Mouse (Mus musculus) embryonic facial prominence, embryonic 13.5 days (tissue): ENCODE measurements at regions not wholly inside any gene's neighbourhood (a gene's known extent, or its start where the extent isn't known, plus 50 kb on each side); places are given as distances from the start of the nearest gene placed in this dataset.
A peak's percentile ranks its signal among the peaks of the same experiment; 100 is the strongest.

Source experiments
- ATAC-seq: fragments of 200-750 bp; cut with Nextera tagmentation; 2 replicates; pipeline ENCODE4 v1.8.0; 2017; ENCODE audit warnings: low read depth; ENCODE audit not compliant: insufficient number of reproducible peaks, insufficient read depth, low FRiP score, low TSS enrichment
- H3K27ac ChIP-seq: fragments of 300-500 bp; sonication (generic); 2 replicates; pipeline ENCODE4 v1.5.1; 2015; ENCODE audit warnings: moderate library complexity, mild to moderate bottlenecking, inconsistent platforms
- H3K27me3 ChIP-seq: fragments of 300-500 bp; sonication (generic); 2 replicates; pipeline ENCODE4 v1.6.1; 2015; ENCODE audit warnings: mild to moderate bottlenecking, inconsistent platforms
- H3K36me3 ChIP-seq: fragments of 300-500 bp; sonication (generic); 2 replicates; pipeline ENCODE4 v1.6.1; 2015; ENCODE audit warnings: mild to moderate bottlenecking, inconsistent platforms
- H3K4me1 ChIP-seq: fragments of 300-500 bp; sonication (generic); 2 replicates; pipeline ENCODE4 v1.6.1; 2015; ENCODE audit warnings: inconsistent platforms
- H3K4me2 ChIP-seq: fragments of 300-500 bp; sonication (generic); 2 replicates; pipeline ENCODE4 v1.6.1; 2015; ENCODE audit warnings: moderate library complexity, mild to moderate bottlenecking, inconsistent platforms
- H3K4me3 ChIP-seq: fragments of 300-500 bp; sonication (generic); 2 replicates; pipeline ENCODE4 v1.5.1; 2015; ENCODE audit warnings: mild to moderate bottlenecking, inconsistent platforms
- H3K9ac ChIP-seq: fragments of 300-500 bp; sonication (generic); 2 replicates; pipeline ENCODE4 v1.6.1; 2015; ENCODE audit warnings: mild to moderate bottlenecking, inconsistent platforms
- H3K9me3 ChIP-seq: fragments of 300-500 bp; sonication (generic); 2 replicates; pipeline ENCODE4 v1.6.1; 2016; ENCODE audit warnings: inconsistent platforms
- whole genome bisulfite sequencing: fragments of 180-500 bp; shearing (Covaris S2); methylation state at CpG from one replicate; pipeline ENCODE4 v1.1.7; 2015; ENCODE audit warnings: mixed read lengths; 5-methylcytosine and 5-hydroxymethylcytosine counted together

DNA sequence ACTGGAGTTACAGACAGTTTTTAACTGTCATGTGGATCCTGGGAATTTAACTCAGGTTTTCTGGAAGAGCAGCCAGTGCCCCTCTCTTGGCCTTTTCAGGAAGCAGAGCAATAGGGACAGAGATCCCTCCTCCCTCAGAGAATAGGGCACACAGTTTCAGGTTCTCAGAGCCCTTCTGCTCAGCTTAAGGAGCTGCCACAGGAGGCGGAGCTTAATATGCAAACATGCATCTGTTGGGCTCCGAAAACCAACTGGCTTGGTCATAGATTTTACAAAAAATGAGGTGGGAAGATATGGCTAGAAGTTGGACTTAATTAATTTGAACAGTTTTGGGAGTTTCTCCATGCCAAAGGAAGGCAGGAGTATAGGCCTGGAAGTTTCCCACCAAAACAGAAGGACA lies 61.9 kb upstream of the Znrf2 start:
- H3K27me3 ChIP-seq: peaks cover 9% of the 10 kb centered on the region
- H3K9me3 ChIP-seq: no peaks in the 10 kb centered on the region
- no peak overlapping the region for H3K4me2 ChIP-seq
- H3K27ac ChIP-seq: no peak overlapping the region
- no peak for ATAC-seq
- no peak overlapping the region for H3K4me3 ChIP-seq
- no peak overlapping the region for H3K9ac ChIP-seq
- no peaks in the 10 kb centered on the region for H3K36me3 ChIP-seq
- peaks cover 5% of the 10 kb centered on the region; the same call in 1 of the 2 replicates for H3K4me1 ChIP-seq
- 83% methylated on average over 2 of the region's 2 CpGs for WGBS

- no peak for ATAC-seq
- H3K36me3 ChIP-seq: no peaks in the 10 kb centered on the region
- no peak overlapping the region for H3K9ac ChIP-seq
- no peak overlapping the region for H3K4me2 ChIP-seq
- H3K27me3 ChIP-seq: peaks cover 11% of the 10 kb centered on the region
- WGBS: 62% methylated on average over 5 of the region's 5 CpGs
- H3K4me3 ChIP-seq: no peak overlapping the region
- H3K27ac ChIP-seq: no peak overlapping the region
- H3K9me3 ChIP-seq: no peaks in the 10 kb centered on the region
- peaks cover 10% of the 10 kb centered on the region; the same call in 1 of the 2 replicates for H3K4me1 ChIP-seq
Measured at GRCm38 (mm10) chr6:54757511-54757911, 59.2 kb upstream of the Znrf2 start.

GRCm38 (mm10) chr6:54758112-54758511 lies 58.6 kb upstream of the Znrf2 start:
- no peak overlapping the region for H3K4me3 ChIP-seq
- no peak overlapping the region for H3K9ac ChIP-seq
- H3K36me3 ChIP-seq: no peaks in the 10 kb centered on the region
- no peak overlapping the region for H3K27ac ChIP-seq
- no peaks in the 10 kb centered on the region for H3K9me3 ChIP-seq
- no peak overlapping the region for H3K4me2 ChIP-seq
- H3K4me1 ChIP-seq: peaks cover 10% of the 10 kb centered on the region; the same call in 1 of the 2 replicates
- H3K27me3 ChIP-seq: peaks cover 10% of the 10 kb centered on the region
- no peak for ATAC-seq
- 36% methylated on average over 2 of the region's 2 CpGs for WGBS

DNA sequence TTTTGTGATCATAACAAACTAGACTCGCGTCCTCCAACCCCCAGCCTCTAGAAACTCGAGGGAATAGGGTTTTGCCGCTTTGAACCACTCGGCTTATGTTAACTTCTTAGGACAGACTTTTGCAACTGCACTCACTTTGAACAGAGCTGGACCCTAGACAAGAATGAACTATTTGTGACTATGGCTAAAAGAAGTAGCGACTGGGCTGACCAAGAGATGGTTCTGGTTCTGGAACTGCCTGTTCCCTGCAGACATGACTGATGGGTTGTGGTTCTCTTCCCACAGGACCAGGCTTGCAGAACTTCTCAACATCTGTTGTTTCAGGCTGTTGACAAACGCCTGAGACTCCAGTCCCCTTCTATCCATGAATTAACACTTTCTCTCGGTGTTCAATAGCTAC lies 57.5 kb upstream of the Znrf2 start:
- no peak overlapping the region for H3K27ac ChIP-seq
- no peak overlapping the region for H3K9ac ChIP-seq
- peaks cover 13% of the 10 kb centered on the region; the same call in 1 of the 2 replicates for H3K4me1 ChIP-seq
- peaks cover 8% of the 10 kb centered on the region for H3K27me3 ChIP-seq
- ATAC-seq: no peak
- no peaks in the 10 kb centered on the region for H3K36me3 ChIP-seq
- no peak overlapping the region for H3K4me3 ChIP-seq
- WGBS: 60% methylated on average over 8 of the region's 8 CpGs
- no peak overlapping the region for H3K4me2 ChIP-seq
- no peaks in the 10 kb centered on the region for H3K9me3 ChIP-seq

- Histone ChIP-seq H3K27ac (no peak overlapping the region), H3K27me3 (peaks cover 8% of the 10 kb centered on the region), H3K36me3 (no peaks in the 10 kb centered on the region), H3K9ac (no peak overlapping the region), H3K4me2 (peak overlapping the region; percentile 36), H3K4me3 (no peak overlapping the region), H3K9me3 (no peaks in the 10 kb centered on the region), H3K4me1 (peaks cover 13% of the 10 kb centered on the region; the same call in 1 of the 2 replicates)
- ATAC-seq: no peak
- 4% methylated on average over 11 of the region's 11 CpGs for WGBS
Measured at GRCm38 (mm10) chr6:54759942-54760498, 56.7 kb upstream of the Znrf2 start.

DNA sequence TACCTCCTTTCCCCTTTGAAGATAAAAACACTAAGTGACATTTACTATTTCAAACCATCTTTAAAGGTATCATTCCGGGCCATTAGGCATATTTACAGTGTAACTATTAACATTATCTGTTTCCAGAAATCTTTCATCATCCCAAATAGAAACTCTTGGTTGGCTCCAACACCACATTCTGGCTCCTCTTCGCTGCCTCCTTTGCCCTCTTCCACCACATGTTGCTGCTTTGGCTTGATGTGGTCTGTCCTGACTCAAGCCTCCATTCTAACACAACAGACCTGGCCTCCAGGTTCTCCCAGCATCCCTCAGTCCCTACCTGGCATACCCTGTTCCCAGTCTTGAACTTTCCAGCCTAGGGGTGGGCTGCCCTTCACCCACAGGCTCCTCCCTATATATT lies 56.2 kb upstream of the Znrf2 start:
- Histone ChIP-seq H3K4me2 (no peak overlapping the region), H3K4me3 (no peak overlapping the region), H3K4me1 (peaks cover 13% of the 10 kb centered on the region; the same call in 1 of the 2 replicates), H3K27me3 (peaks cover 8% of the 10 kb centered on the region), H3K36me3 (no peaks in the 10 kb centered on the region), H3K9me3 (no peaks in the 10 kb centered on the region), H3K9ac (no peak overlapping the region), H3K27ac (no peak overlapping the region)
- no peak for ATAC-seq
- 65% methylated on average over 2 of the region's 2 CpGs for WGBS

- no peak for ATAC-seq
- Histone ChIP-seq H3K4me2 (no peak overlapping the region), H3K27ac (no peak overlapping the region), H3K4me3 (no peak overlapping the region), H3K9ac (no peak overlapping the region), H3K27me3 (peaks cover 8% of the 10 kb centered on the region), H3K36me3 (no peaks in the 10 kb centered on the region), H3K4me1 (peaks cover 13% of the 10 kb centered on the region; the same call in 1 of the 2 replicates), H3K9me3 (no peaks in the 10 kb centered on the region)
- WGBS: 78% methylated on average over 5 of the region's 5 CpGs
Measured at GRCm38 (mm10) chr6:54762021-54762420, 54.7 kb upstream of the Znrf2 start.

DNA sequence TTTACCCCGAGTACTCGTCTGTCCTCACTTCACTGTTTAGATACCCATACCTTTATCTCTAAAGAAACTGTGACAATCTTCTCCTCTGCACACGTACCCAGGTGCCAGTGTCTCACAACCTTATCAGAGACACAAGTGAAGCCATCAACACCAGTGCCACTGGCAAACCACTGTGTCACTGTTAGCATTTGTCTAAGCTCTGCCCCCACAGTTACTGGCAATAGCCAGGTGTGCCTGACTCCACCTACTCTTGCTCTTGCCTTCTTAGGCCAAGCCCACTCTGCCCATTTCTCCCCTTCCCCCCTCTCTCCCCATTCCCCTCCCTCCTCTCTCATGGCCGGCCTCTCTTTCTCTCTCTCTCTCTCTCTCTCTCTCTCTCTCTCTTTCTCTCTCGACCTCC lies 54.2 kb upstream of the Znrf2 start:
- no peaks in the 10 kb centered on the region for H3K9me3 ChIP-seq
- H3K4me3 ChIP-seq: no peak overlapping the region
- no peak for ATAC-seq
- no peaks in the 10 kb centered on the region for H3K36me3 ChIP-seq
- H3K27me3 ChIP-seq: peaks cover 8% of the 10 kb centered on the region
- H3K4me2 ChIP-seq: no peak overlapping the region
- H3K4me1 ChIP-seq: peaks cover 13% of the 10 kb centered on the region; the same call in 1 of the 2 replicates
- no peak overlapping the region for H3K27ac ChIP-seq
- 52% methylated on average over 5 of the region's 5 CpGs for WGBS
- no peak overlapping the region for H3K9ac ChIP-seq

- no peak overlapping the region for H3K4me2 ChIP-seq
- no peak overlapping the region for H3K4me3 ChIP-seq
- H3K27ac ChIP-seq: no peak overlapping the region
- H3K9ac ChIP-seq: no peak overlapping the region
- H3K9me3 ChIP-seq: no peaks in the 10 kb centered on the region
- no peak for ATAC-seq
- H3K27me3 ChIP-seq: peaks cover 8% of the 10 kb centered on the region
- peaks cover 13% of the 10 kb centered on the region; the same call in 1 of the 2 replicates for H3K4me1 ChIP-seq
- no peaks in the 10 kb centered on the region for H3K36me3 ChIP-seq
- 79% methylated on average over 4 of the region's 4 CpGs for WGBS
Measured at GRCm38 (mm10) chr6:54763669-54764068, 53.0 kb upstream of the Znrf2 start.

DNA sequence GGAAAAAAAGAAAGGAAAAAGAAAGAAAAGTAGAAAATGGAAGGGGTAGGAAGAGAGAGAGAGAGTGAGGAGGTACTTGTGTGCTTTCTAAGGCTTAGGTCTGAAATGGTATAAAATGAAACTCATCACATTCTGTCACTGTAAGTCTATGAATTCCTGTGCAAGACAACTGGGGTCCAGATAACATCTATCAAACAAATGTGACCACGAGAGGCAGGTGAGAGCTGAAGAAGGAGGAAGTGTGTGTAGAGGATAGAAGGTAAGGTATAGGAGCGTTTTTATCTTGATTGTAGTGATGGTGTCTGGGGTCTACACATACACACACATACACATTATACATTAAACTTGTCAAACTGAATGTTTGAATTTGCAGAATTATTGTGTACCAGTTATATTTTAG lies 51.0 kb upstream of the Znrf2 start:
- Histone ChIP-seq H3K4me2 (no peak overlapping the region), H3K27ac (no peak overlapping the region), H3K4me1 (peaks cover 7% of the 10 kb centered on the region; the same call in 1 of the 2 replicates), H3K9me3 (no peaks in the 10 kb centered on the region), H3K9ac (no peak overlapping the region), H3K4me3 (no peak overlapping the region), H3K27me3 (no peaks in the 10 kb centered on the region; the same call in none of the 2 replicates), H3K36me3 (no peaks in the 10 kb centered on the region)
- ATAC-seq: no peak
- 72% methylated on average over 2 of the region's 2 CpGs for WGBS

- WGBS: 79% methylated on average over 5 of the region's 5 CpGs
- H3K36me3 ChIP-seq: no peaks in the 10 kb centered on the region
- H3K9ac ChIP-seq: no peak overlapping the region
- H3K4me1 ChIP-seq: peaks cover 7% of the 10 kb centered on the region; the same call in 1 of the 2 replicates
- H3K27ac ChIP-seq: no peak overlapping the region
- no peak for ATAC-seq
- no peaks in the 10 kb centered on the region; the same call in 1 of the 2 replicates for H3K27me3 ChIP-seq
- no peaks in the 10 kb centered on the region for H3K9me3 ChIP-seq
- no peak overlapping the region for H3K4me3 ChIP-seq
- H3K4me2 ChIP-seq: no peak overlapping the region
Measured at GRCm38 (mm10) chr6:54766485-54767112, 50.1 kb upstream of the Znrf2 start.
